Mouse (Mus musculus) activated CD4-positive, CD25-positive, alpha-beta regulatory T cell, adult 4 months (primary cell): ENCODE data around the gene Bach2. TPM values are rescaled to one million over a fixed set of nuclear protein-coding genes. Genes with fewer than 3 reads are reported as not detected.

ENCODE experiments used
- ATAC-seq: one replicate; pipeline ENCODE4 v1.8.0; 2017
- polyA plus RNA-seq, 2 experiments: library from polyadenylated mRNA; unstranded; fragments of 100-300 nt; shearing (Covaris generic); gene quantifications; one replicate each; pipeline ENCODE4 v1.2.1; 2017

The Bach2 gene
- polyA plus RNA-seq, 2 experiments from 2014 or later = 11.8 to 17.2 TPM

- no peak for ATAC-seq
These were observed 12.4 kb downstream of the Bach2 start for GRCm38 (mm10) chr4:32251005-32251365.

GRCm38 (mm10) chr4:32251946-32252672 is 13.5 kb downstream of the Bach2 start:
- no peak for ATAC-seq

GRCm38 (mm10) chr4:32257686-32258085 is 19.1 kb downstream of the Bach2 start:
- ATAC-seq = peak; percentile 47

- ATAC-seq = peak; percentile 85
These were observed 19.5 kb downstream of the Bach2 start for GRCm38 (mm10) chr4:32258093-32258492.

GRCm38 (mm10) chr4:32258596-32258995 is 20.0 kb downstream of the Bach2 start:
- no peak for ATAC-seq

GRCm38 (mm10) chr4:32260909-32261308 is 22.3 kb downstream of the Bach2 start:
- no peak for ATAC-seq

GRCm38 (mm10) chr4:32262825-32263684 is 24.5 kb downstream of the Bach2 start:
- peak; percentile 27 for ATAC-seq

- peak; percentile 46 for ATAC-seq
These were observed 25.1 kb downstream of the Bach2 start for GRCm38 (mm10) chr4:32263685-32264038.

GRCm38 (mm10) chr4:32264892-32265291 is 26.3 kb downstream of the Bach2 start:
- no peak for ATAC-seq

GRCm38 (mm10) chr4:32266731-32267130 is 28.1 kb downstream of the Bach2 start:
- ATAC-seq = no peak

- ATAC-seq = no peak
These were observed 29.4 kb downstream of the Bach2 start for GRCm38 (mm10) chr4:32268042-32268441.

- ATAC-seq = no peak
These were observed 33.8 kb downstream of the Bach2 start for GRCm38 (mm10) chr4:32272398-32272797.

- no peak for ATAC-seq
These were observed 36.2 kb downstream of the Bach2 start for GRCm38 (mm10) chr4:32274776-32275294.

GRCm38 (mm10) chr4:32279842-32280241 is 41.2 kb downstream of the Bach2 start:
- no peak for ATAC-seq

GRCm38 (mm10) chr4:32280401-32280800 is 41.8 kb downstream of the Bach2 start:
- ATAC-seq = peak; percentile 85

GRCm38 (mm10) chr4:32281306-32281705 is 42.7 kb downstream of the Bach2 start:
- peak; percentile 33 for ATAC-seq

GRCm38 (mm10) chr4:32286405-32286804 is 47.8 kb downstream of the Bach2 start:
- ATAC-seq = no peak

GRCm38 (mm10) chr4:32288036-32288860 is 49.6 kb downstream of the Bach2 start:
- peak; percentile 52 for ATAC-seq

GRCm38 (mm10) chr4:32289845-32290244 is 51.2 kb downstream of the Bach2 start:
- ATAC-seq = no peak

- peak; percentile 67 for ATAC-seq
These were observed 52.8 kb downstream of the Bach2 start for GRCm38 (mm10) chr4:32291406-32291805.

GRCm38 (mm10) chr4:32293686-32294265 is 55.2 kb downstream of the Bach2 start:
- ATAC-seq = no peak

GRCm38 (mm10) chr4:32297071-32297671 is 58.6 kb downstream of the Bach2 start:
- no peak for ATAC-seq
